Mouse (Mus musculus) urinary bladder, postnatal 4 days (tissue): ENCODE data around the gene Ltbp4.

Experiments
- DNase-seq, 2 experiments: peaks; one replicate each; pipeline ENCODE4 v3.0.0; 2021 to 2022; ENCODE audit warnings: low spot score in 2 of 2

Ltbp4 gene

GRCm38 (mm10) chr7:27327500-27327899 lies 10.0 kb downstream of the Ltbp4 start:
- no peak for DNase-seq

DNA sequence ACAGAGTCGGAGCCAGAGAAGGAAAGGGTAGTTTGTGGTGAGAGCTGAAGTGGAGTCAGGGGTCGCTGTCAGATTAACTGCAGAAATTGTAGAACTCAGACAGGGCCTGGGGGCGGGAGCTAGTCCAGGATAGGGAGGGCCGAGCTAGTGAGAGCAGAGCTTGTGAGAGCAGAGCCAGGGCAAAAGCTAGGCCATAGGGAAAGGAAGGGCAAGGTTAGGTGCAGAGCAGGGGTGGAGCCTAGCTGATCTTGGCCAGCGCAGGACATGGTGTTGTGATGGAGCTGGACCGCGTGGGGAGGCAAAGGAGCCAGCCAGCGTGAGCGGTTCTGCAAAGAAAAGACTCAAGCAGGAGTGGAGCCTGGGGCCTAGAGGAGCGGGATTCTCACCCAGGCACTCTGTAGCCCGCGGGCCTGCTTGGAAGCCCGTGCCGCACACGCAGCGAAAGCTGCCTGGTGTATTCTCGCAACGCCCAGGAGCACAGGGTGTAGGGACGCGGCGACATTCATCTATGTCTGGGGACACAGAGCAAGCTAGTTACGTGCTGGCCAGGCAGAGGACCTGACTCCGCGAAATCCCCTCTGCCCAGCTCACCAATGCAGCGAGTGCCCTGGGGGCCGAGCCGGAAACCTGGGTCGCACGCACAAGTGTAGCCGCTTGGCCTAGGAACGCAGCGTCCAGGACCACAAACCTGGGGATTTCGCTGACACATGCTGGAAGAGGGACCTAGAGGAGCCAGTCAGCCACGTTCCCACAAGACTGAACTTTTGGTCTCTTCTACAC lies 11.2 kb downstream of the Ltbp4 start:
- no peak for DNase-seq

DNA sequence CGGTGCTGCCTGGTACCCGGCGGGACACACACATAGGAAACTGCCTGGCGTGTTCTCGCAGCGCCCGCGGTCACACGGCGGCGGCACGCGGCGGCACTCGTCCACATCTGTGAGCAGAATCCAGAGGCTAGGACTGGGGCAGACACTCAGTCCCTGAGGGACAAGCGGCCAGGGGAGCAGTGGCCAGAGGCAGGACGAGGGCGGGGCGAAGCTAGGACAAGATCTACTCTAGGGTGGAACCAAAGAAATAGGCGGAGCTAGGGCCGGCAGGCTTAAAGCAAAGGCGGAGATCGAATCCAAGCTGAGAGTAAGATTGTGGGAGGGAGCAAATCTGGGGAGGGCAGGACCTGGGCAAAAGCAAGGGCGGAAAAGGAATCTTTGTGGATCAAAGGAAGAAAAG lies 11.8 kb downstream of the Ltbp4 start:
- DNase-seq, result peak; percentile 66 to 76

- no peak for DNase-seq
Observed at GRCm38 (mm10) chr7:27324928-27325327, 12.6 kb downstream of the Ltbp4 start.

DNA sequence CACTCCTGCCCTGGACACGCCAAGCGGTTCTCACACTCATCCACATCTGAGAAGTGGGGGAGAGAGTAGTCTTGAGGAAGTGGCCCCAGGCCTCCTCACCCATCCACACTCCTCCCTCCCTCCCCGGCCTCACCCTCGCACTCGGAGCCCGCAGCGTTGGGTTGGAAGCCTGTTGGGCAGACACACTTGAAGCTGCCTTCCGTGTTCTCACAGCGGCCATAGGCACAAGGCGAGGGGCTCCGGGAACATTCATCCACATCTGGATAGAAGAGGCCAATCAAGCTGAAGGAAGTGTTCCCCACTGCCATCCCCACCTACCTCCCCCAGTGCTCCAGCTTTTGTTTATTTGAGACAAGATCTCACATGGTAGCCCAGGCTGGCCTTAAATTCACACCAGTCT lies 13.3 kb downstream of the Ltbp4 start:
- no peak for DNase-seq

GRCm38 (mm10) chr7:27323001-27323400 lies 14.5 kb downstream of the Ltbp4 start:
- no peak for DNase-seq

DNA sequence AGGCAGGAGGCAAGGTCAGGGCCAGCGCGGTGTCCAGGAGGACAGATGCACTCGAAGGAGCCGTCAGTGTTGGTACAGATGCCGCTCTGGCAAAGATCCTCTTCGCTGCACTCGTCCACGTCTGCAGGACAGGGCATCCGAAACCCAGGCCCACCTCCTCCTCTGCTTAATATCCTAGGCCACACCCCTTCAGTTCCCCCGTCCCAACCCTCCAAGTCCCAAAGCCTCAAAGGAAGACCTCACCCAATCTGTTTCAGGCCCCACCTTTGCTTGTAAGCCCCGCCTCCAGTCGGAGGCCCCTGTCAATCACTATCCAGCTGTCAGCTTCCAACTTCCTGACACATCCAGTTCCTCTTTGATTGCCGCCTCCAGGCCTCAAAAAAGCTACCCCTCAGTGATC lies 15.2 kb downstream of the Ltbp4 start:
- DNase-seq, result no peak

DNA sequence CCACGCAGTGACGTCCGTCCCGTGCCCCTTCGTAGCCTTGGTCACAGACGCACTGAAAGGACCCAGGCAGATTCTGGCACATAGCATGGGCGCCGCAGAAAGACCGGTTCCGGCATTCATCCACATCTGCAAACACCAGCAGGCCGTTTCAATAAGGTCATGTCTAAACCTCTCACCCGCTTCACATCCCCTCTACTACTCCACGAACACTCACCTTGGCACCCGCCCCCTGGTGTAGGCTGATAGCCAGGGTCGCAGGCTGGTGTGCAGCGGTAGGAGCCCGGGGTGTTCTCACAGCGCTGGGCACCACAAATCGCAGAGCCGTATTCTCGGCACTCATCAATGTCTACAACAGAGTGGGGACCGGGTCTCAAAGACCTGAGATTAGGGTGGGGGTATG lies 18.1 kb downstream of the Ltbp4 start:
- DNase-seq, result no peak

GRCm38 (mm10) chr7:27315958-27316357 lies 21.5 kb downstream of the Ltbp4 start:
- DNase-seq, result no peak

- no peak for DNase-seq
Observed at GRCm38 (mm10) chr7:27314393-27314792, 23.1 kb downstream of the Ltbp4 start.

DNA sequence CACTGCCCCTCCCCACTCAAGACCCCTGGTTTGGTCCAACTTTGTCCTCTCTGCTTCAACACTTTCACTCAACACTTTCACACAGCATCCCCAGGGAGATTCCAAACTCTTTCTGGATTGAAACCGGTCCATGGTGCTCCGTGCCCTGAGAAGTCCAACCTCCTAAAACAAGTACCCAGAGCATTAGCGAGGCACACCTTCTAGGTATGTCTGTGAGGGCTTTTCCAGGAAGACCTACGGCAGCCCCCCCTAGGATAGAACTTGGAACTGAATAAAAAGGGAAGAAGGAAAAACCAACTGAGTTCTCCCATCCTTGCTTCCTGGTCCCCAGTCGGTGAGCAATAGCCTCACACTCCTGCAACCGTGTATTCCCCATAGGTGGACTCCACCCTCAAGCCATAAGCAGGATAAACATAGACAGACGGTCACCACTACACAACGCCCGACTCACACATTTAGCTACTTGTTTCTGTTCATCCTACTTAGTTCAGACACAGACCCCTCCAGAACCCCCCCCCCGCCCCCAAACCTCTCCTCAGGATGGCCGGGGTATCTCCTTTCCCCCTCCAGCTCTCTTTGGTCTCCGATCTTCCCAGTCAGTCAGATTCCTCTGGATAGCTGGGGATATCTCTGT lies 25.7 kb downstream of the Ltbp4 start:
- no peak for DNase-seq

DNA sequence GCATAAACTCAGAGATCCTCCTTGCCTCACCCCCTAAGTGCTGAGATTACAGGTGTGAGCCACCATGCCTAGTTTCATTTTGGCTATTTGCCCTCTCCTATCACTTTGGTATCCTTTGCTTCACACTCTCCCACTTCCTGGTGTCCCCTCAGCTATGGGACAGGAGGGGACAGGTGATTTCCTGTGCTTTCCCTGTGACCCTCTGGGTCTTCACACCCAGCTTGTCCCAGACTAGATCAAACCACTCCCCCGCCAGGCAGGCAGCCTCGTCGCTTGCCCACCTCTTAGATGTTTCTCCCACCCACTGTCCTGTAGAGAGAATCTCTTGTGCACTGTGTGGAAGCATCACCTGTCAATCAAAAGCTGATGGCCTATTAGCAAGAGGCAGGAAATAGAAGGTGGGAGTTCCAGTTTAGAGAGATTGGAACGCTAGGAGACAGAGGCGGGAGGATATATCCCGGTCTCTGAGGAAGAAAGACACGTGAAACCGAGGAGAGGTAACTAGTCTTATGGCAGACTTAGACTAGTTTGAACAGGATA lies 26.4 kb downstream of the Ltbp4 start:
- no peak for DNase-seq

- DNase-seq, result no peak
Observed at GRCm38 (mm10) chr7:27310306-27310705, 27.2 kb downstream of the Ltbp4 start.

GRCm38 (mm10) chr7:27309832-27310231 lies 27.7 kb downstream of the Ltbp4 start:
- no peak for DNase-seq

- DNase-seq, result no peak
Observed at GRCm38 (mm10) chr7:27308821-27309549, 28.5 kb downstream of the Ltbp4 start.

DNA sequence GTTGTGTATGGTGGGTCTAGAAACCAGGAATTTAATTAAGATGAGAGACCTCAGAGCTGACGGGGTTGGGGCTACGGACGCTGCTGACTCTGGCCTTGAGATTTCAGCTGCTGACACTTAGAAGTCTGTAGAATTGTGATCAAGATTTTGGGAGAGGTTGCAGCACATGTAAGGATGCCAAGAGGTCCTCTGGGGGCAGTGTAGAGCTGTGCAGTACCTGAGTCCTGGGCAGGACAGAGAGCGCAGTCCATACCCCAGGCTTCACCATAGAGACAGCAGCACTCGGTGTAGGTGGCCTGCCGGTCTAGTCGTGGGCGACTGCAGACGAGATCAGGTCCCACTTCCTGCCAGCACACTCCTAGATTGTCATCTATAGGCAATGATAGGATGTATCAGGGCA lies 29.9 kb downstream of the Ltbp4 start:
- no peak for DNase-seq

DNA sequence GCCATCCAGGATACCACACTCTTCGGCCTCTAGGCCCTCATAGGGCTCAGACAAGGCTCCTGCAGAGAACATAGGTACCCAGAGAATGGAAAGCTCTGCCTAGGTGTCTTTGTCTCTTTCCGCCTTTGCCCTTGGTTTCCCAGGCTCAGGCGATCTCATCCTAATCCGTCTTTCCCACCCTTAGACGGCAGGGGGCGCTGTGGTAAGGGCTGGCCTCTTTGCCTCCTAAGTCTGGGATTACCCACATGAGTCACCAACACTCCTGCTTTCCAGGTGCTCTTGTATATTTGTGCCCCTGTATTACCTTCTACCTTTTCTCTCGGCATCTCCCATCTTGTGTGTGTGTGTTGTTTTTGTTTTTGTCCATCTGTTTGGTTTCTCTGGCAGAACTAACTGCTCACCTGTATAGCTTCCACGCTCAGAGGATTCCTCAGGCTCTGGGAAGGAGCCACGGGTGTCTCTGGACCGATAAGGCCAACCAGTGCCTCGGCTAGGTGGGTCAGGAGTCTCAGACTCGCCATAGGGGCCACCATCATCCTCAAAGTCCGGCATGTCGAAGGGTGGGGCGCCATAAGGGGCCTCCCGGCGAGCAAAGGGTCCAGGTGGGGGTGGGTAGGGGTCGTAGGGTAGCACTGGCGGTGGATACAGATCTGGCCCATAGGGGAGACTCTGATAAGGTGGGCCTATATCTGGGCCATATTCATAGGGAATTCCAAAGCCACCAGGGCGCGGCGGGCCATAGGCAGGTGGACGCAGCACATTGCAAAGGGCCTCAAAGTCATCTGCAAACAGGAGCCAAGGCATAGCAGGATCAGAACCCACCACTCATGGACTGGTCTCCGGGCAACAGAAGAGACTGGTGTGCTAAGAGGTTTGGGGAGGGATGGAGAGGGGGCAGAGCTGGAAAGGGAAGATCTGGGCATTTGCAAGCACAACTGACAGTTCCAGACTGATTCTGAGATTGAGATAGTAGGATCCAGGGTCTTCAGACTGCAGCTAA lies 31.0 kb downstream of the Ltbp4 start:
- DNase-seq, result no peak

- no peak for DNase-seq
Observed at GRCm38 (mm10) chr7:27305091-27305730, 32.3 kb downstream of the Ltbp4 start.

GRCm38 (mm10) chr7:27302172-27302571 lies 35.3 kb downstream of the Ltbp4 start:
- DNase-seq, result peak; percentile 75 to 80

- no peak for DNase-seq
Observed at GRCm38 (mm10) chr7:27300801-27301200, 36.7 kb downstream of the Ltbp4 start.

- no peak for DNase-seq
Observed at GRCm38 (mm10) chr7:27300351-27300750, 37.1 kb downstream of the Ltbp4 start.
